Mouse (Mus musculus) inflammation-experienced regulatory T-cells, adult 6 months (primary cell): Measurements from ENCODE around the gene Olfr1356. TPM values are rescaled to one million over a fixed set of nuclear protein-coding genes. Genes with fewer than 3 reads are reported as not detected.
"Not testable (repeated sequence)": the region's sequence is repeated elsewhere in the genome, so short reads cannot be mapped to it uniquely, and the experiment has no call there.

ENCODE experiments used
- ATAC-seq: one replicate; pipeline ENCODE4 v1.8.0; 2017
- polyA plus RNA-seq, 3 experiments: library from polyadenylated mRNA; unstranded; fragments of 100-300 nt; shearing (Covaris generic); gene quantifications; one replicate each; pipeline ENCODE4 v1.2.1; 2017

The Olfr1356 gene
- not detected for polyA plus RNA-seq

- no peak for ATAC-seq
These were observed at the start of gene Olfr1356 for GRCm38 (mm10) chr10:78852066-78852465. Gene Olfr1356 (minus strand): TSS chr10:78852166.

- ATAC-seq = no peak
These were observed 23.3 kb upstream of the Olfr1356 start, which contains the start of gene Olfr1355 for GRCm38 (mm10) chr10:78875240-78875639. Gene Olfr1355 (plus strand): TSS chr10:78875540.

GRCm38 (mm10) chr10:78840456-78840855 is 11.5 kb downstream of the Olfr1356 start:
- not testable (repeated sequence) for ATAC-seq

GRCm38 (mm10) chr10:78812358-78813060 is 39.5 kb downstream of the Olfr1356 start:
- no peak for ATAC-seq

GRCm38 (mm10) chr10:78801449-78801848 is 50.5 kb downstream of the Olfr1356 start:
- no peak for ATAC-seq

Other genes starting within 250 kb of the Olfr1356 start
- not detected for gene Olfr1357, start 234.1 kb downstream of the Olfr1356 start, polyA plus RNA-seq
- not detected for gene Casp14, start 133.9 kb downstream of the Olfr1356 start, polyA plus RNA-seq
- gene Ccdc105, start 99.1 kb downstream of the Olfr1356 start, polyA plus RNA-seq = not detected
- not detected for gene Slc1a6, start 71.7 kb downstream of the Olfr1356 start, polyA plus RNA-seq
- not detected for gene Olfr1355, start 23.4 kb upstream of the Olfr1356 start, polyA plus RNA-seq
- gene Olfr1354, start 61.0 kb upstream of the Olfr1356 start, polyA plus RNA-seq = not detected
- gene Olfr8, start 98.5 kb upstream of the Olfr1356 start, polyA plus RNA-seq = not detected
- not detected for gene Olfr1353, start 111.1 kb upstream of the Olfr1356 start, polyA plus RNA-seq
- not detected for gene Olfr1352, start 128.9 kb upstream of the Olfr1356 start, polyA plus RNA-seq
- not detected for gene Olfr1351, start 160.3 kb upstream of the Olfr1356 start, polyA plus RNA-seq
- not detected for gene Olfr57, start 176.6 kb upstream of the Olfr1356 start, polyA plus RNA-seq
- 10 to 100 TPM; 16.2 to 26.8 (median 18.4) TPM for gene 2610008E11Rik, start 245.4 kb upstream of the Olfr1356 start, polyA plus RNA-seq